Mouse (Mus musculus): ENCODE data around the gene Olfml2b. TPM values are rescaled to one million over a fixed set of nuclear protein-coding genes. Genes with fewer than 3 reads are reported as not detected.

Olfml2b gene
- 9.4 and 9.6 TPM in 2 replicates for polyA plus RNA-seq (2016; fragmentation: Nextera tagmentation; extraction: Ambion mirVana)

DNA sequence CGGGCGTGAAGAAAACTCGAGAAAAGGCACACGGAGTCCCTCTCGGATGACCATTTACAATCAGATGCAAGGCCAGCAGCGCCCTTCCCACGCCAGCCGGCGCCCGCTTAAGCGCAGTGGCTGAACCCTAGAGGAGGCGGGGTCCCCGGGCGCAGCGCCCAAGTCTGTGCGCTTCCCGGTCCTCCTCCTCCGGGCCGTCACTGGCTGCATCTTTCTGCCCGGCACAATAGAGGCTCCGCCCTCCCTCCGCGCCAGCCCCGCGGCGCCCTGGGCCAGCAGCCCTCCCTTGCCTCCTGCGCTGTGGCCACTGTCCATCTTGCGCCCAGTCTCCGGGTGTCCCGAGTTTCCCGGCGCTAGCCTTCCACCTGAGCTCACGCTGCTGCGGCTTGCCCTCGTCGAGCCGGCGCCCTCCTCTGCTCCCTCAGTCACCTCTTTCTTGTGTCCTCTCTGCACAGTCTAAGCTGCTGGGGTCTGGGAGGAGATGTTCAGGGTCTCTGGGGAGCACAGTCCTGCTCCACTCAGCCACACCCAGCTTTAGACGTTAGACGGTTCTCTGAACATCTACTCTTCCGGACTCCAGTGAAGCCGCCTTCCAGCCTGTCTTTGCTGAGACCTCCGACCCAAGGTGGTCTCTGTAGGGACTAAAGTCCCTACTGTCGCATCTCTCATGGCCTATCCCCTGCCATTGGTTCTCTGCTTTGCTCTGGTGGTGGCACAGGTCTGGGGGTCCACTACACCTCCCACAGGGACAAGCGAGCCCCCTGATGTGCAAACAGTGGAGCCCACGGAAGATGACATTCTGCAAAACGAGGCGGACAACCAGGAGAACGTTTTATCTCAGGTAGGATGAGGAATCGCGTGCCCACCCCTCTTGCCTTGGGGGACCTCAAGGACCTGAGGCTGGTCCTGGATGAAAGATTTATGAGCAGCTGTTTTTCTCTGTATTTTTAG lies at the start of gene Olfml2b:
Olfml2b (plus strand) TSS at position 278 of the 951 bp plus-strand sequence.
- Histone ChIP-seq H3K4me2 (replicated peaks) (peak within 1 kb of the TSS; percentile 77), H3K27ac (no peak within 1 kb of the TSS), H3K36me3 (no peaks in the 10 kb centered on the region), H3K4me1 (peaks cover 21% of the 10 kb centered on the region), H3K9me3 (no peaks in the 10 kb centered on the region), H3K27me3 (replicated peaks) (no peaks in the 10 kb centered on the region), H3K9ac (peak within 1 kb of the TSS; percentile 70), H3K4me3 (peak within 1 kb of the TSS; percentile 53)
- WGBS = 14% methylated on average over 51 of the region's 51 CpGs
- peak; percentile 97 for ATAC-seq (ENCODE audit: low FRiP score, low read depth)

DNA sequence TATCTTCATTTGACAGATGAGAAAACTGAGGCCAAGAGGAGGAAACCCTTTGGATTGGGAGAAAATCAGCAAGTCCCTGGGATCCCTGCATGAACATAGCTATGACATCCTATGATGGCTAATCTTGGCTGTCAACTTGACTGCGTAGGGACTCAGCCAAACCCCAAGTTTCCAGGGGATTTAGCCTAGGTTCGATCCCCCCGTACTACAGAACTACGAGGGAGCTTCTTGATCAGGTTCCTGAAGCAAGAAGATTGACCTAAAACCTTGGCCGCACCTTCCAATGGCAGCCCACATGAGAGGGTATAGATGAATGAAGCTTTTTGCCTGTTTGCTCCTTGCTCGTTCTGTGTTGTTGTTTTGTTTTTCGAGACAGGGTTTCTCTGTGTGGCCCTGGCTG lies 49.8 kb upstream of the Olfml2b start:
- WGBS = 93% methylated on average over 7 of the region's 7 CpGs
- H3K9me3 ChIP-seq = peaks cover 5% of the 10 kb centered on the region; the same call in 1 of the 2 replicates
- H3K9ac ChIP-seq = no peak overlapping the region
- no peaks in the 10 kb centered on the region for H3K27me3 ChIP-seq (replicated peaks)
- ATAC-seq (ENCODE audit: low FRiP score, low read depth) = no peak
- H3K36me3 ChIP-seq = no peaks in the 10 kb centered on the region
- no peak overlapping the region for H3K27ac ChIP-seq
- no peak overlapping the region for H3K4me2 ChIP-seq (replicated peaks)
- no peaks in the 10 kb centered on the region for H3K4me1 ChIP-seq
- H3K4me3 ChIP-seq = no peak overlapping the region

DNA sequence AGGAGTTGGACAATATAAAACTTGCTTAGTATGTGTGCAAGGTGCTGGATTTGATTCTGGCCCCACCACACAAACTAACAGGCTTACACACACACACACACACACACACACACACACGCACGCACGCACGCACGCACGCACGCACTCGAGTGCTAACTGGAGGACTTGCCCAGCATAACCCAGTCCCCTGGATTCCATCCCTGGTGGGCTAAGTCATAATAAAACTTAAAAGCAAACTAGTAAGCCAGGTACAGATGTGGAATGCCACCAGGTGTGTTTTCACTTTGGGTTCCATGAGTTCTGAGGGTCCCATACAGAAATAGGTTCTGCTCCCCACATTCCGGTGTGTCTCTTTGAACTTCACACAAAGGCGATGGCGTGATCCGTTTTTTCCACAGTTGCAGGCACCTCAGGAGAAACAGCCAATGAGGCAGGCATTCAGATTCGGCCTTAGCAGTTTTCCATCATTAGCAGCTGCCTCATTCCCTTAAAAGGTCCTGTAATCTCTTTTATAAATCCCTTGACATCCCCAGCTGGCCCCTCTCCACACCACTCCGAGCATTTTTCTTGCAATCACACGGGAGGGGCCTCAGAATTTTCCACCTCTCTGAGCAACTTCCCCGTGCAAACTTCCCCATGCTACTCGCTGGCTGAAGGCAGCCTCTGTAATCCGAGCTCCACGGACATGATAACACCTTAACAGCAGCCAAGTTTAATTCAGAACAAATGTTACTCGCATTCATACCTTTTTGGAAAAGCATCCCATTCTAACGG lies 38.9 kb upstream of the Olfml2b start:
- no peak overlapping the region for H3K4me2 ChIP-seq (replicated peaks)
- H3K27ac ChIP-seq = no peak overlapping the region
- no peak overlapping the region for H3K9ac ChIP-seq
- ATAC-seq (ENCODE audit: low FRiP score, low read depth) = no peak
- H3K4me1 ChIP-seq = no peaks in the 10 kb centered on the region
- H3K36me3 ChIP-seq = no peaks in the 10 kb centered on the region
- no peaks in the 10 kb centered on the region for H3K9me3 ChIP-seq
- no peak overlapping the region for H3K4me3 ChIP-seq
- no peaks in the 10 kb centered on the region for H3K27me3 ChIP-seq (replicated peaks)
- WGBS = 76% methylated on average over 21 of the region's 21 CpGs

DNA sequence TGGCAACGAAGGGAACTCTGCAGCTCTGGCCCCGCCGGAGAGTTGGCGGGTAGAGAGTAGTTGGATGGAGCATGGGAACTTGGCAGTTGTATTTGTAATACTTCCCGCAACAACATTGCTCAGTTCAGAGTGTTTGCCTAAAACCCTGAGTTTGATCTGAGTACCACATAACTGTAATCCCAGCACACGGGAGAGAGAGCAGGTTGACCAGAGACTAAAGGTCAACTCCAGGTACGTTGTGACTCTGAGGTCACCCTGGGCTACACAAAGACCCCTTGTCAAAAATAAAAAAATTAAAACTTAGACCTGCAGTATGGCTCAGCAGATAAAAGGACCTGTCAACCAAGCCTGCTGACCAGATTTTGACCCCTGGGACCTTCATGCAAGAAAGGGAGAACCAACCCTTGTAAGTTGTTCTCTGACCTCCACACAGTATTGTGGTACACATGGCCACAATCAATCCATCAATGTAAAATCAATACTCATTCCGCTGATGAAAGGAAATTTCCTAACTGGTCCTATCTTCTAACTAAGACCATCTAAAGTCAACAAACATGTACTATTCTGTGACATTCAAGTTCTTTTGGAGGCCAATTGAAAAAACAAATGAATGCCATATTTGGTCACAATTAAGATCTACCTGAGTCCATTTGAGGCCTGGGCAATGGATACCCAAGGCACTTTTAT lies 37.0 kb upstream of the Olfml2b start:
- Histone ChIP-seq H3K9ac (no peak overlapping the region), H3K4me1 (no peaks in the 10 kb centered on the region), H3K27ac (no peak overlapping the region), H3K9me3 (no peaks in the 10 kb centered on the region), H3K4me2 (replicated peaks) (no peak overlapping the region), H3K36me3 (no peaks in the 10 kb centered on the region), H3K4me3 (no peak overlapping the region), H3K27me3 (replicated peaks) (no peaks in the 10 kb centered on the region)
- no peak for ATAC-seq (ENCODE audit: low FRiP score, low read depth)
- 95% methylated on average over 8 of the region's 8 CpGs for WGBS

DNA sequence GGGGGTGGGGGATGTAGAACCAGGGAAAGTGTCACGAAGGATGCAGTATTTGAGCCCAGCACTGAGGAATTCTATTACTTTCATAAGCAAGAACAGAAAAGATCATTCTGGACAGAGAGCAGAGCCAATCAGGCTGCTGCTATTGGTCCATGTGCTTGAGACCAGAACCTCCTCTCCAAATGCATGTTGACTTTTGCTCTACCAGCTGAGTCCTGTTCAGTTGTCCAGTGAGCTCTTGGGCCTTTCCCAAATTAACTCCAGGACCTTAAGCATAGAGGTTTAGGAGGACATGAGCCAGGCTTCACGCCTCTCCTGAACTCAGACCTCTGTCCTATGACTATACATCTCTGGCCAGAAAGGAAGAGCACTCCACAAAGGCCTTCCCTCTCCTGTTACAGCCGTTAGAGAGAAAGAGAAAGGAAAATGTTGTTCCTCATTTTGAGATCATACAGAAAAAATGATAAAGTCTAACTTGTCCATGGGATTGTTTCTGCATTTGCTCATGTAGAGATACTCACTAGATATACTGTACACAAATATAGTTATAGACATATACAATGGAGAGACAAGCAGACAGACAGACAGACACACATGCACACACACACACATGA lies 35.8 kb upstream of the Olfml2b start:
- no peaks in the 10 kb centered on the region for H3K4me1 ChIP-seq
- ATAC-seq (ENCODE audit: low FRiP score, low read depth) = no peak
- H3K4me2 ChIP-seq (replicated peaks) = no peak overlapping the region
- H3K4me3 ChIP-seq = no peak overlapping the region
- no peak overlapping the region for H3K27ac ChIP-seq
- no peaks in the 10 kb centered on the region for H3K27me3 ChIP-seq (replicated peaks)
- H3K9ac ChIP-seq = no peak overlapping the region
- 90% methylated on average over 3 of the region's 3 CpGs for WGBS
- H3K9me3 ChIP-seq = no peaks in the 10 kb centered on the region
- H3K36me3 ChIP-seq = no peaks in the 10 kb centered on the region

DNA sequence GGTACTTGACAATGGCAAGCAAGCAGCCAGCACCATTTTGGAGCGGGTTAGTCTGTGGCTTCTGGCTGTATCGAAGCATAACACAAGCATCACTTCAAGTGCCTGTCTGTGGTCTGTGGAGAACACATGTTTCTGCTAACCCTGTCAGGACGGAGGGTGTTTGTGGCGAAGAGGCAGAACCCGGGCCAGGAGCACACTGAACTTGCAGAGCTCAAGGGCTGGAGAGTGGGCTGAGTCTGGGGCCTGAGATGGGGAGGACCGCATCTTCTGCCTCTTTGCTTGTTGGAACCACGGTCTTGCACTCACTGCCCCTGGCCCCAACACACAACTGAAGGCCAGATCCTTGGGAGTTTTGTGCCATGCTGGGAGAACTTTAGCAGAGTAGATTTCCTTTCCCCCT lies 34.5 kb upstream of the Olfml2b start:
- Histone ChIP-seq H3K4me2 (replicated peaks) (no peak overlapping the region), H3K4me1 (no peaks in the 10 kb centered on the region), H3K4me3 (no peak overlapping the region), H3K27me3 (replicated peaks) (no peaks in the 10 kb centered on the region), H3K9ac (no peak overlapping the region), H3K36me3 (no peaks in the 10 kb centered on the region), H3K9me3 (no peaks in the 10 kb centered on the region), H3K27ac (no peak overlapping the region)
- ATAC-seq (ENCODE audit: low FRiP score, low read depth) = no peak
- WGBS = 84% methylated on average over 7 of the region's 7 CpGs

DNA sequence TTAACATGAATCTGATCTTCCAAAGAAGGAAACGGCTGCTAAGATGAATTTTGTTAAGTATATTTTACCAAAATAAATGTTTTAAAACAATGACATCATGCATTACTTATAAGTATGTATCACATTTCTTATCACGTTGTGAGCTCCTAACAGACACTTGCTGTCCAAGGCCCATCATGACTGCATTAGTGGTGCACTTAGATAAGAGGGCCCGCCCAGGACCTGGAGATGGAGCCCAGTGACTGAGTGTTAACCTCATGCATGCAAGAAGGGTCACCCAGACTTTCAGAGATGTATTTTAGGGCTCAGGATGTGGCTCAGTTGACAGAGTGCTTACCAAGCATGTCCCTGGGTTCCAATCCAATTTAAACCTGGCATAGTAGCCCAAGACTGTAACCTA lies 34.0 kb upstream of the Olfml2b start:
- Histone ChIP-seq H3K27me3 (replicated peaks) (no peaks in the 10 kb centered on the region), H3K9ac (no peak overlapping the region), H3K4me2 (replicated peaks) (no peak overlapping the region), H3K4me1 (no peaks in the 10 kb centered on the region), H3K4me3 (no peak overlapping the region), H3K27ac (no peak overlapping the region), H3K9me3 (no peaks in the 10 kb centered on the region), H3K36me3 (no peaks in the 10 kb centered on the region)
- 85% methylated on average over 3 of the region's 3 CpGs for WGBS
- no peak for ATAC-seq (ENCODE audit: low FRiP score, low read depth)

DNA sequence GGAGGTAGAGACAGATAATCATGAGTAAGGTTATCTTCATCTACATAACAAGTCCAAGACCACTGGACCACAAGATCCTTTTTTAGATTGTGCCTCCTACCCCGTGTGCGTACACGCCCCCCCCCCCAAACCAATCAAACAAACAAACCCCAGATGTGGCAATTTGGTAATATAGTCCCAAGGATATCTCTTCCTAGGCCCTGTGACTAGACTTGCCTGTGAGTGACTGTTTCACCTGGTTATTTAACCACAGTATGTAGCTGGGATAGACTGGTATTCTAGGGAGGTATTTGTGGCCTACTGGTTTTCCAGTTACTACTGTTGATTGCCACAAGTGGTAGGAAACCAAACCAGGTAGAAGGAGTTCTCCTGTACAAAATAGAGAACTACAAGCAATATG lies 33.6 kb upstream of the Olfml2b start:
- Histone ChIP-seq H3K4me3 (no peak overlapping the region), H3K9me3 (no peaks in the 10 kb centered on the region), H3K36me3 (no peaks in the 10 kb centered on the region), H3K4me2 (replicated peaks) (no peak overlapping the region), H3K9ac (no peak overlapping the region), H3K27ac (no peak overlapping the region), H3K4me1 (no peaks in the 10 kb centered on the region), H3K27me3 (replicated peaks) (no peaks in the 10 kb centered on the region)
- 95% methylated on average over 3 of the region's 3 CpGs for WGBS
- ATAC-seq (ENCODE audit: low FRiP score, low read depth) = no peak

DNA sequence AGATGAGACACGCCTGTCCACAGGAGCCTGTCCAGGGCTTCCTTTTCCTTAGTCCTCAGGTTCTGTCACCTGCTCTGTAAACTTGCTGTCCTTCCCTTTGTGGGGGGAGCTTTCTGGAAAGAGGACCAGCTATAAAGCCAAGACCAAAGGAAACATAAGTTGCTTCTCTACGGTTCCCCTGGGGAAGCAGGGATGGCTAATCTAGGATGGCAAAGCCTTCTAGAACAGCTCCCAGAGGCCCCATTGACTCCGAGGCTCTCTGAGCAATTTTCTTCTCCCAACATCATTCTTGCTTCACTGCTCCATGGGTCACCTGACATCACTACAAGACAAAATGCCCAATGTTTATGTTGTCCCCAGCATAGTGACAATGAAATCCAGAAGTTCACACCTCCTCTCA lies 32.7 kb upstream of the Olfml2b start:
- Histone ChIP-seq H3K27ac (no peak overlapping the region), H3K4me2 (replicated peaks) (no peak overlapping the region), H3K9me3 (no peaks in the 10 kb centered on the region), H3K4me3 (no peak overlapping the region), H3K36me3 (no peaks in the 10 kb centered on the region), H3K27me3 (replicated peaks) (no peaks in the 10 kb centered on the region), H3K9ac (no peak overlapping the region), H3K4me1 (no peaks in the 10 kb centered on the region)
- no peak for ATAC-seq (ENCODE audit: low FRiP score, low read depth)
- WGBS = 85% methylated on average over 3 of the region's 3 CpGs

DNA sequence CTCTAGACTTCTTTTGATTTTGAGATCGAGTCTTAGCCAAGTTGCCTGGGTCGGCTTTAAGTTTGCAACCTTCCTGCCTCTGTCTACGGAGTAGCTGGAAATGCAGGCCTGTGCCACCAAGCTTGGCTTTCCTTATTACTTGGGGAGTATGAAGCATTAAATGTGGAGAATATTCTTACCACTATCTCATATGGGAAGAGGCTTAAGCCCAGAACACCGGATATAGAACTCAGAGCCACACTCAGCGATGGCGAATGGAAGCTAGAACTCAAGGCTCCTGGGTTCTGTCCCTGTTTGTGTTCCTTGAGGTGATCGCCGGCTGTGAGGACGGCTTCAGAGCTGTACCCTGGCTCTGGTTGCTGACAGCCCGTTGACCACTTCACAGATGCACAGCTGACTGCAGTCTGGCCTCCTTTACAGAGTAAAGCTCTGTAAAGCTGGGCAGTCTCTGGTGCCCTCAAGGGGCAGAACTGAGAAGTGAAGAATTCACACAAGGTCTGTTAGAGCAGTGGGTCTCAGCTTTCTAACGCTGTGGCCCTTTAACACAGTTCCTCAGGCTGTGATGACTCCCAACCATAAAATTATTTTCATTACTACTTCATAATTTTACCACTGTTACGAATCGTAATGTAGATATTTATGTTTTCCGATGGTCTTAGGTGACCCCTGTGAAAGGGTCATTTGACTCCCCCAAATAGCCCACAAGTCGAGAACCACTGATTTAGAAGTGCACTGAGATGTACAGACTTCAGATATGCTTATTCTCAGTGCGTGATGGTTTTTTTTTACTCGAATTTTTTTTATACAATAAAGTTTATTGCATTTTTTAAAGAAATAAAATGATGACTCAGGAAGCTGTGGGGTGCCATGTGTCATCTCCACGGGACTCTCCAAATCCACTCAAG lies 31.1 kb upstream of the Olfml2b start:
- WGBS = 65% methylated on average over 18 of the region's 18 CpGs
- Histone ChIP-seq H3K27me3 (replicated peaks) (no peaks in the 10 kb centered on the region), H3K27ac (no peak overlapping the region), H3K36me3 (no peaks in the 10 kb centered on the region), H3K4me2 (replicated peaks) (no peak overlapping the region), H3K4me3 (no peak overlapping the region), H3K4me1 (no peaks in the 10 kb centered on the region), H3K9me3 (no peaks in the 10 kb centered on the region), H3K9ac (no peak overlapping the region)
- ATAC-seq (ENCODE audit: low FRiP score, low read depth) = peak; percentile 95

DNA sequence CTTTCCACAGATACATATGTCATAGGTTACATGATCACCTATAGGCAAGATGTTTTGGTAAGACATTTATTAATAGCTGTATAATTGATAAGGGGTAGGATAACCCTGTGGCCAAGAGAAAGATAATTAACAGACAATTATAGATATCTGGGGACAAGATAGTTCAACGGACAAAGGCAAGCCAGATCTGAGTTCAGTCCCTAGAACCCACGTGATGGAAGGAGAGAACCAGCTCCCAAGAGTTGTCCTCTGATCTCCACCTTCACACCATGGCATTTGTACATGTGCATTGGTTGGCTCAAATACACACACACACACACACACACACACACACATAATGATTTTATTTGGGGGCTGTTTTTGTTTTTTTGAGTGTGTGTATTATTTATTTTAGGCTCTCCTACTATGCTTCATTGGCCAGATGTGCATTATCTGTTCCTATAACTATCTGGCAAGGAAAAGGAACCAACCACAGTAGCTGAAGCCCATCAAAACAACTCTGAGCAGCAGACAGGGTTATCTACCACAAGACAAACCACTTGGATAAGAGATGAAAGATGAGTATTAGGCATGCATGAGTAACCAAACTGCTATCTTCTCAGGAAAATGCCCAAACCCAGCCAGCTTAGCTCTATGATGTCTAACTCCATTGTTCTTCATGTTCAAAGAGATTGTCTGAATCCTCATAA lies 24.5 kb upstream of the Olfml2b start:
- Histone ChIP-seq H3K9ac (no peak overlapping the region), H3K4me1 (no peaks in the 10 kb centered on the region), H3K36me3 (no peaks in the 10 kb centered on the region), H3K27me3 (replicated peaks) (no peaks in the 10 kb centered on the region), H3K4me2 (replicated peaks) (no peak overlapping the region), H3K4me3 (no peak overlapping the region), H3K27ac (no peak overlapping the region), H3K9me3 (no peaks in the 10 kb centered on the region)
- WGBS = 90% methylated on average over 2 of the region's 2 CpGs
- ATAC-seq (ENCODE audit: low FRiP score, low read depth) = no peak

Measured in neural tube, embryonic 12.5 days (tissue).